Mouse (Mus musculus): ENCODE results near the gene St6galnac6. TPM values are rescaled to one million over a fixed set of nuclear protein-coding genes. Genes with fewer than 3 reads are reported as not detected.

St6galnac6 gene
- polyA plus RNA-seq, 1 experiment, result 98.8 TPM

GRCm38 (mm10) chr2:32608778-32609435 is 9.4 kb downstream of the St6galnac6 start:
- DNase-seq (ENCODE audit: extremely low spot score in 1 of 2, low spot score in 1 of 2), result no peak

- peak in 1 of 2 experiments; percentile 65 for DNase-seq (ENCODE audit: extremely low spot score in 1 of 2, low spot score in 1 of 2)
These were observed 11.2 kb downstream of the St6galnac6 start for GRCm38 (mm10) chr2:32610610-32611229.

GRCm38 (mm10) chr2:32612274-32612673 is 12.8 kb downstream of the St6galnac6 start:
- DNase-seq (ENCODE audit: extremely low spot score in 1 of 2, low spot score in 1 of 2), result no peak

GRCm38 (mm10) chr2:32617109-32617508 is 17.6 kb downstream of the St6galnac6 start:
- no peak for DNase-seq (ENCODE audit: extremely low spot score in 1 of 2, low spot score in 1 of 2)

- DNase-seq (ENCODE audit: extremely low spot score in 1 of 2, low spot score in 1 of 2), result no peak
These were observed 18.1 kb downstream of the St6galnac6 start for GRCm38 (mm10) chr2:32617601-32618000.

GRCm38 (mm10) chr2:32618051-32618450 is 18.5 kb downstream of the St6galnac6 start:
- DNase-seq (ENCODE audit: extremely low spot score in 1 of 2, low spot score in 1 of 2), result no peak

- no peak for DNase-seq (ENCODE audit: extremely low spot score in 1 of 2, low spot score in 1 of 2)
These were observed 21.4 kb downstream of the St6galnac6 start for GRCm38 (mm10) chr2:32620682-32621516.

- DNase-seq (ENCODE audit: extremely low spot score in 1 of 2, low spot score in 1 of 2), result no peak
These were observed 22.0 kb downstream of the St6galnac6 start, which contains the start of gene Ak1 for GRCm38 (mm10) chr2:32621517-32621859. Gene Ak1, plus strand, starts transcription at chr2:32621758.

GRCm38 (mm10) chr2:32624111-32624748 is 24.7 kb downstream of the St6galnac6 start:
- no peak for DNase-seq (ENCODE audit: extremely low spot score in 1 of 2, low spot score in 1 of 2)

- DNase-seq (ENCODE audit: extremely low spot score in 1 of 2, low spot score in 1 of 2), result peak; percentile 87 to 94
These were observed 25.8 kb downstream of the St6galnac6 start for GRCm38 (mm10) chr2:32625212-32625872.

- peak in 1 of 2 experiments; percentile 70 for DNase-seq (ENCODE audit: extremely low spot score in 1 of 2, low spot score in 1 of 2)
These were observed 26.6 kb downstream of the St6galnac6 start for GRCm38 (mm10) chr2:32625873-32626694.

GRCm38 (mm10) chr2:32627266-32628043 is 27.9 kb downstream of the St6galnac6 start:
- DNase-seq (ENCODE audit: extremely low spot score in 1 of 2, low spot score in 1 of 2), result no peak

- DNase-seq (ENCODE audit: extremely low spot score in 1 of 2, low spot score in 1 of 2), result no peak
These were observed 28.6 kb downstream of the St6galnac6 start for GRCm38 (mm10) chr2:32628044-32628550.

- DNase-seq (ENCODE audit: extremely low spot score in 1 of 2, low spot score in 1 of 2), result peak in 1 of 2 experiments; percentile 74
These were observed 29.2 kb downstream of the St6galnac6 start for GRCm38 (mm10) chr2:32628729-32629128.

GRCm38 (mm10) chr2:32629276-32629976 is 29.9 kb downstream of the St6galnac6 start:
- DNase-seq (ENCODE audit: extremely low spot score in 1 of 2, low spot score in 1 of 2), result peak in 1 of 2 experiments; percentile 57

- DNase-seq (ENCODE audit: extremely low spot score in 1 of 2, low spot score in 1 of 2), result no peak
These were observed 30.5 kb downstream of the St6galnac6 start for GRCm38 (mm10) chr2:32630036-32630435.

GRCm38 (mm10) chr2:32631046-32631445 is 31.5 kb downstream of the St6galnac6 start:
- DNase-seq (ENCODE audit: extremely low spot score in 1 of 2, low spot score in 1 of 2), result no peak

All from frontal cortex, adult 2 months (tissue).